Mouse (Mus musculus) embryonic facial prominence, embryonic 14.5 days (tissue): Measurements from ENCODE around the gene Mmp19. TPM values are rescaled to one million over a fixed set of nuclear protein-coding genes. Genes with fewer than 3 reads are reported as not detected.
A peak's percentile ranks its signal among the peaks of the same experiment; 100 is the strongest.

Source experiments
- ATAC-seq: fragments of 200-750 bp; cut with Nextera tagmentation; 2 replicates; pipeline ENCODE4 v1.8.0; 2017; ENCODE audit warnings: low read depth, moderate number of reproducible peaks, moderate TSS enrichment
- DNase-seq: peaks from one replicate; pipeline ENCODE4 v3.0.0-alpha.2; 2015; ENCODE audit warnings: low spot score
- H3K27ac ChIP-seq: fragments of 300-500 bp; sonication (generic); replicated peaks from 2 replicates; pipeline ENCODE4 v1.5.1; 2014; ENCODE audit warnings: low read depth, mild to moderate bottlenecking, low read length, moderate library complexity
- H3K27me3 ChIP-seq: fragments of 300-500 bp; sonication (generic); replicated peaks from 2 replicates; pipeline ENCODE4 v1.6.1; 2014; ENCODE audit warnings: low read length; ENCODE audit not compliant: control insufficient read depth, insufficient read depth
- H3K36me3 ChIP-seq: fragments of 300-500 bp; sonication (generic); 2 replicates; pipeline ENCODE4 v1.6.1; 2014; ENCODE audit warnings: low read length, mixed read lengths; ENCODE audit not compliant: control insufficient read depth, insufficient read depth
- H3K4me1 ChIP-seq: fragments of 300-500 bp; sonication (generic); 2 replicates; pipeline ENCODE4 v1.6.1; 2014; ENCODE audit warnings: antibody characterized with exemption, low read length; ENCODE audit not compliant: control insufficient read depth, insufficient read depth
- H3K4me2 ChIP-seq: fragments of 300-500 bp; sonication (generic); 2 replicates; pipeline ENCODE4 v1.6.1; 2014; ENCODE audit warnings: low read depth, mild to moderate bottlenecking, low read length, moderate library complexity, mixed read lengths
- H3K4me3 ChIP-seq: fragments of 300-500 bp; sonication (generic); 2 replicates; pipeline ENCODE4 v1.5.1; 2014; ENCODE audit warnings: low read depth, mild to moderate bottlenecking, low read length
- H3K9ac ChIP-seq: fragments of 300-500 bp; sonication (generic); 2 replicates; pipeline ENCODE4 v1.6.1; 2014; ENCODE audit warnings: low read depth, mild to moderate bottlenecking, low read length, moderate library complexity, mixed read lengths
- H3K9me3 ChIP-seq: fragments of 300-500 bp; sonication (generic); 2 replicates; pipeline ENCODE4 v1.6.1; 2016; ENCODE audit warnings: low read length; ENCODE audit not compliant: control insufficient read depth
- WGBS: fragments of 180-500 bp; shearing (Covaris S2); extraction: QIAGEN DNeasy Blood & Tissue Kit; methylation state at CpG from one replicate; pipeline ENCODE4 v1.1.7; 2014; 5-methylcytosine and 5-hydroxymethylcytosine counted together
- polyA plus RNA-seq: library from polyadenylated mRNA; unstranded; fragments of >200 nt; fragmentation: Nextera tagmentation; extraction: Ambion mirVana; gene quantifications from 2 replicates; pipeline ENCODE4 v1.2.1, GENCODE M21; 2014

Mmp19 gene
- polyA plus RNA-seq = 1.4 and 1.8 TPM in 2 replicates

DNA sequence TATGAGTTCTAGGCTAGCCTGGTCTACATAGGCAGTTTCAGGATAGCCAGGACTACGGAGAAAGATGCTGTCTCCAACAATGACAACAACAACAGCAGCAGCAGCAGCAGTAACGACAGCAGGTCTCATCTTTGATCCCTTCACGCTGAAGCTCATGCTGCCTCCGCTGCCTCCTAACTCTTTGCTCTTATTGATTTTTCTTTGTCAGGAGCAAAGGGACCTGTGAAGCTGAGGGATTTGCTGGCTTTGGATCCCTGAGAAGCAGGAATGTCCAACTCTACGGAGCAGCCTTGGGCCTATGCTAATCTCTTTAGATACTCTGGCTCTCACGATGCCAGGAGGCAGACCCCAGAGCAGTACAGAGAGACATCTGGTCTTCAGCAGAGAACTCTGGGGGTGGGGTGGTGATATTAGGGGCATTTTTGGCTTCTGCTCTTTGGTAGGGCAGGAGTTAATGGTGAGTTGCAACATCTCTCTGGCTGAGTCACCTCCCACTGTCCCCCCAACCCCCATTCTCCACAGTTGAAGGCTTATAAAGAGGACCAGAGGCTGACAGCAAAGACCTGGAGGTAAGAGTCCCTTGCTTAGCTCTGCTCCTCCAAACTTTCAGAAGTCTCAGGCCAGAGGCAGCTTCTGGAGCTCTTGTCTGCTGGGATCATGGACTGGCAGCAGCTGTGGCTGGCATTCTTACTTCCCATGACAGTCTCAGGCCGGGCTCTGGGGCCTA is at the start of gene Mmp19:
Gene Mmp19, plus strand, starts transcription at position 513 of the 727 bp plus-strand sequence.
- Histone ChIP-seq H3K4me2 (no peak within 1 kb of the TSS), H3K27ac (no peak within 1 kb of the TSS), H3K4me3 (no peak within 1 kb of the TSS), H3K36me3 (no peaks in the 10 kb centered on the region), H3K27me3 (no peaks in the 10 kb centered on the region), H3K9me3 (no peaks in the 10 kb centered on the region), H3K9ac (no peak within 1 kb of the TSS), H3K4me1 (no peaks in the 10 kb centered on the region)
- DNase-seq (no peak), ATAC-seq (no peak)
- 65% methylated on average over 7 of the region's 7 CpGs for WGBS

DNA sequence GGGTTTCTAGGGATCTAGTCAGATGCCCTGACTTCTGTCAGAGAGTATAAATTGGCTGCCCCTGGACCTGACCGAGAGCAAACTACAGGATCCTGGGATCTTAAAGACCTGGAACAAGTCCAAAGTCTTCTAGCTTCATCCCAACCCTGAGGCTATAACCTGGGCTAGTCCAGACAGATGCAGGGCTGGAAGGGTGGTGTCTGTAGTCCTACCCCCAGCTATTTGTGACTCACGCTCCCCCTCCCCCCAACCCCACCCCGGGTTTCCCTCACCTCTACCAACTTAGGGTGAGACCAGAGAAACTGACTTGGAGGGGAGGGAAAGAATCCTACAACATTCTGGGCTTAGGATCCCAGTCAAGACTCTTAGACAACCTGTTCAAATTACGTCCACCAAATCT is 48.1 kb upstream of the Mmp19 start:
- 42% methylated on average over 2 of the region's 4 CpGs for WGBS
- peak; percentile 54 for DNase-seq
- Histone ChIP-seq H3K36me3 (no peaks in the 10 kb centered on the region), H3K9ac (0 out of 2 replicates have a peak overlapping the region, but pooled peaks have one; percentile 74), H3K27ac (peak overlapping the region; percentile 29), H3K4me2 (peak overlapping the region; percentile 80), H3K27me3 (no peaks in the 10 kb centered on the region), H3K4me3 (peak overlapping the region; percentile 59; the same call in 1 of the 2 replicates), H3K4me1 (peaks cover 20% of the 10 kb centered on the region; the same call in 1 of the 2 replicates), H3K9me3 (no peaks in the 10 kb centered on the region)
- no peak for ATAC-seq

DNA sequence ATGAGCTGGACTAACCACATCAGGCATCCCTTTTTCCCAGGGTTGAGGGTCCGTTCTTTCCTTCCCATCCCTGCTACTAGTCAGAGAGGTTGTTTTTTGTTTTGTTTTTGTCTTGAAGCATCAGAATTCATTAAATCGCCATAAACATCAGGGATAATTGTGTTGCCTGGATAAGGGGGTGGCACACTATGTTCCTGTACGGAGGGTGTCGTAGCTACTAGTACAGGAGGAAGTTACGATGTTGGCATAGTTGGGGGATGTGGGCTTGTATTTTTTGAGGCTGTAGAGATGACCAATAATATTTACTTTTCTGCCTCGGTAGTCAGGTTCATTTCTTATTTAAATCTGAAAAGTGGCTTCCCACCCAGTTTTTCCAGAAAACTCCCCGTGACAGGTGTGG is 47.5 kb upstream of the Mmp19 start:
- peak; percentile 4 for DNase-seq

DNA sequence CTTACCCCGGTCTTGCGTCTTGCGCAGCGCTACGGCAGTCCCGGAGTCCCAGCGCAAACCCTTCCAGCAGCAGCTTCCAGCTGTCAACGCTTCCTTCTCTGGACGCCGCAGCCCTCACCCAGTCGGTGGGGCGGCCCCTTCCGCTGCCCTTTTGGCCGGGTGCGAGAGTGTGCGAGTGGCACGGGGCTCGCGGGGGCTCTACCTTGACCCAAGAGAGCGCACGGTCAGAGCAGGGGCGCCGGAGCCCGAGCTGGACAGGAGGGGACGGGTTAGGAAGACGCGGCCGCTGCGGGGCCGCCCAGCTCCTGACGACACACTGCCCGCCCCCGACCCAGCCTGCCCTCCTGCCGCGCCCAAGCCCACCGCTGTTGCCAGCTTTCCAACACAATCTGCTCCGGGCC is 46.9 kb upstream of the Mmp19 start:
- Histone ChIP-seq H3K27ac (peak overlapping the region; percentile 75), H3K36me3 (no peaks in the 10 kb centered on the region), H3K4me3 (peak overlapping the region; percentile 59), H3K4me2 (peak overlapping the region; percentile 80), H3K9me3 (no peaks in the 10 kb centered on the region), H3K4me1 (peaks cover 20% of the 10 kb centered on the region; the same call in 1 of the 2 replicates), H3K9ac (peak overlapping the region; percentile 74), H3K27me3 (no peaks in the 10 kb centered on the region)
- peak; percentile 73 for DNase-seq
- peak; percentile 41 for ATAC-seq
- 0% methylated on average over 14 of the region's 37 CpGs for WGBS

More for the DNA sequence above, 47.5 kb upstream of the Mmp19 start:
- H3K4me2 ChIP-seq = peak overlapping the region; percentile 80
- ATAC-seq = no peak
- peak overlapping the region; percentile 74 for H3K9ac ChIP-seq
- H3K36me3 ChIP-seq = no peaks in the 10 kb centered on the region
- WGBS = 7% methylated on average over 7 of the region's 7 CpGs
- H3K4me3 ChIP-seq = peak overlapping the region; percentile 59
- no peaks in the 10 kb centered on the region for H3K9me3 ChIP-seq
- H3K27me3 ChIP-seq = no peaks in the 10 kb centered on the region
- H3K27ac ChIP-seq = peak overlapping the region; percentile 75
- H3K4me1 ChIP-seq = peaks cover 20% of the 10 kb centered on the region; the same call in 1 of the 2 replicates

DNA sequence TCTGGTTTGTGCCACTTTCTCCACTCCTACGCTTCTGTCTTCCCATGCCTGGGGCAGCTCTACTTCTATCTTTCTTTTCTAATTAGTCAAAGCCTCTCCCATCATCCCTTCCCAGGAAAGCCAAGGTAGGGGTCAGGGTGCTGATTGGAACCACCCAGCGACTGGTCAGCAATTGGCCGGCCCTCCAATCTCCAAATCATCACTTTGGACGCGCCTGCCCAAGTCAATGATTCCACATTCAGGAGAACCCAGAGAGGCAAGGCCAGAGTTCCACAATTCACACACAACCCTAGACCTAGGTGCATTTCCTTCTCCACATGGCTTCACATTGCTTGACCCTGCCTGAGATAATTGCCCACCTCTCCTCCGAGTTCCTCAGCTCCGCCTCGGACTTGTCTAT is 46.5 kb upstream of the Mmp19 start:
- ATAC-seq = no peak
- no peak for DNase-seq
- Histone ChIP-seq H3K4me2 (peak overlapping the region; percentile 80), H3K9me3 (no peaks in the 10 kb centered on the region), H3K27ac (peak overlapping the region; percentile 75), H3K4me1 (peaks cover 20% of the 10 kb centered on the region; the same call in 1 of the 2 replicates), H3K36me3 (no peaks in the 10 kb centered on the region), H3K4me3 (peak overlapping the region; percentile 59), H3K27me3 (no peaks in the 10 kb centered on the region), H3K9ac (peak overlapping the region; percentile 74)
- 17% methylated on average over 8 of the region's 8 CpGs for WGBS

DNA sequence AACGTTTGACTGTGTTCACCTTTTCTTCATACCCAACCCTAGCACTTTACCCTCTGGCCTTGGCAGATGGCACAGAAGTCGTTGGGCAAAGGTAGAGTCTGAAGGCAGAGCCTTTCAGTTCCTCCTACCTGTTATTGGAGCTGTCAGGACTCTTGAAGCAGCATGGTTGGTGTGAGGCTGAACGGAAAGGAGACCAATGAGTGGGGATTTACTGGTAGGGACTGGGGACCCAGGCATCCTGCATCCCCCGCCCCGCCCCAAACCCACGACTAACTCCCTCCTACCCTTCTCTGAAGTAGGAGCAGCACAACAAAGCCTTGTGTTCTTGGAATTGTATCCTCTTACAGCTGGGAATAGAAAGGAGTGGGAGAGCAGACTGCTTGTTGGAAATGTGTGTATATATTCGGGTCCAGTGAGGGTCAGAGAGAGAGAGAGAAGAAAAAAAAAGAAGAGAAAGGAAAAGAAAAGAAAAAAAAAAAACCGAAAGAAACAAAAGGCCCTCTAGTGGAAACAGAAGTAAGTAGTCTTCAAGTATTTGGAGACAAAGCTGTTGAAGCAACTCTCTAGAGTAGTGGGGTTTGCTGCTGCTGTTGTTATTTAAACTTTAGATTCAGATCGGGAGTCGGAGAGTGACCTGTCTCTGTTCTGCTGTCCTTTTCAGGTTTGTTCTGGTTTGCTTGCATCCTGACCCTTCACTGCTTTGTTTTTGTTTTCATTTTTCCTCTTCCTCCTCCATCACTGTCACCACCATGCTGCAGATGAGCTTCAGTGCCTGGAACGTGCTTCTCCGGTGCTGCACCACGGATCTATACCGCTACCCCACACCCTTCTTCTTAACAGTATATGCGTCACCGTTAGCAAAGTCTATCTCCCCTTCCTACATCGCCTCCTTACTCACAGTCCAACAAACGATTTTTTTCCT is 45.8 kb upstream of the Mmp19 start, which contains the start of gene Dgka:
Gene Dgka, minus strand, starts transcription at position 176 of the 922 bp plus-strand sequence.
- H3K4me3 ChIP-seq = peak within 1 kb of the TSS; percentile 59
- WGBS = 22% methylated on average over 18 of the region's 18 CpGs
- H3K4me1 ChIP-seq = peaks cover 25% of the 10 kb centered on the region; the same call in 1 of the 2 replicates
- H3K27me3 ChIP-seq = no peaks in the 10 kb centered on the region
- DNase-seq = peak; percentile 41
- peak within 1 kb of the TSS; percentile 80 for H3K4me2 ChIP-seq
- peak within 1 kb of the TSS; percentile 74 for H3K9ac ChIP-seq
- no peaks in the 10 kb centered on the region for H3K36me3 ChIP-seq
- no peaks in the 10 kb centered on the region for H3K9me3 ChIP-seq
- no peak for ATAC-seq
- H3K27ac ChIP-seq = peak within 1 kb of the TSS; percentile 75

DNA sequence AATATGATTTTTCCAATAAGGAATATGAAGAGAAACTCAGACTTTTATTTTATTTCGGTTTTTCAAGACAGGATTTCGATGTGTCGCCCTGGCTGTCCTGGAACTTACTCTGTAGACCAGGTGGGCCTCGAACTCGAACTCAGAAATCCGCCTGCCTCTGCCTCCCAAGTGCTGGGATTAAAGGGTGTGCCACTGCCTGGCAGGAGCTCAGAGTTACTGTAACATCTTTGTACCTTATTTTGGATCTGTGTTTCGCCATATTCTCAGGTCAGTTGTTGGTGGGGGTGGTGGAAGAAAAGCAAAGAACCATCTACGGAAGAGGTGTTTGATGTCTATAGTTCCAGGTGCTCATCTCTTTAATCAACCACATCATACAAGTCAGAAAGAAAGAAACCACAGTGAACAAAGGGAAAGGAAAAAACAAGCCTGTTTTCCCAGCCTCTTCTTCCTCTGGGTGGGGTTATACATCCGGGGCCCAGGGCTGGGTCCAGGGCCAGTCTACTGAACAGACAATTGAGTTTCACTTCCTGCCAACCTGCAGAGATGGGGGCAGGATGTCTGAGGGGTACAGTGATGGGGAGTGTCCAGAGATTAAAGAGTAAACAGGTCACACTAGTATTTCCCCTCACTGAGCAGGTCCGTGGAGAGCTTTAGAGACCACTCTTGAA is 44.6 kb upstream of the Mmp19 start:
- no peak overlapping the region for H3K27ac ChIP-seq
- H3K36me3 ChIP-seq = no peaks in the 10 kb centered on the region
- no peak overlapping the region for H3K4me2 ChIP-seq
- no peak overlapping the region for H3K9ac ChIP-seq
- no peak overlapping the region for H3K4me3 ChIP-seq
- no peaks in the 10 kb centered on the region for H3K27me3 ChIP-seq
- ATAC-seq = no peak
- no peak for DNase-seq
- WGBS = 90% methylated on average over 10 of the region's 10 CpGs
- H3K4me1 ChIP-seq = peaks cover 25% of the 10 kb centered on the region; the same call in 1 of the 2 replicates
- H3K9me3 ChIP-seq = no peaks in the 10 kb centered on the region
